Mouse (Mus musculus) stomach, embryonic 15.5 days (tissue): ENCODE data around the gene Vav2. TPM values are rescaled to one million over a fixed set of nuclear protein-coding genes. Genes with fewer than 3 reads are reported as not detected.

Source experiments
- ATAC-seq: fragments of 200-750 bp; cut with Nextera tagmentation; 2 replicates; pipeline ENCODE4 v1.8.0; 2017; ENCODE audit warnings: low read depth, moderate number of reproducible peaks, moderate TSS enrichment; ENCODE audit not compliant: insufficient read depth, low FRiP score
- H3K27ac ChIP-seq: fragments of 300-500 bp; sonication (generic); 2 replicates; pipeline ENCODE4 v1.5.1; 2015; ENCODE audit warnings: mild to moderate bottlenecking, inconsistent platforms
- H3K27me3 ChIP-seq: fragments of 300-500 bp; sonication (generic); replicated peaks from 2 replicates; pipeline ENCODE4 v1.6.1; 2015; ENCODE audit warnings: inconsistent platforms
- H3K36me3 ChIP-seq: fragments of 300-500 bp; sonication (generic); 2 replicates; pipeline ENCODE4 v1.6.1; 2015; ENCODE audit warnings: inconsistent platforms
- H3K4me1 ChIP-seq: fragments of 300-500 bp; sonication (generic); 2 replicates; pipeline ENCODE4 v1.6.1; 2015; ENCODE audit warnings: inconsistent platforms
- H3K4me2 ChIP-seq: fragments of 300-500 bp; sonication (generic); 2 replicates; pipeline ENCODE4 v1.6.1; 2015; ENCODE audit warnings: mild to moderate bottlenecking, inconsistent platforms
- H3K4me3 ChIP-seq: fragments of 300-500 bp; sonication (generic); replicated peaks from 2 replicates; pipeline ENCODE4 v1.5.1; 2015; ENCODE audit warnings: inconsistent platforms
- H3K9ac ChIP-seq: fragments of 300-500 bp; sonication (generic); 2 replicates; pipeline ENCODE4 v1.6.1; 2015; ENCODE audit warnings: inconsistent platforms
- H3K9me3 ChIP-seq: fragments of 300-500 bp; sonication (generic); 2 replicates; pipeline ENCODE4 v1.6.1; 2016; ENCODE audit warnings: inconsistent platforms
- WGBS: fragments of 180-500 bp; shearing (Covaris S2); methylation state at CpG from one replicate; pipeline ENCODE4 v1.1.7; 2015; 5-methylcytosine and 5-hydroxymethylcytosine counted together
- polyA plus RNA-seq: library from polyadenylated mRNA; unstranded; fragments of >200 nt; fragmentation: Nextera tagmentation; extraction: Ambion mirVana; gene quantifications from 2 replicates; pipeline ENCODE4 v1.2.1, GENCODE M21; 2015

Gene Vav2
- polyA plus RNA-seq, 1 experiment from 2014 or later, result 7.0 TPM

DNA sequence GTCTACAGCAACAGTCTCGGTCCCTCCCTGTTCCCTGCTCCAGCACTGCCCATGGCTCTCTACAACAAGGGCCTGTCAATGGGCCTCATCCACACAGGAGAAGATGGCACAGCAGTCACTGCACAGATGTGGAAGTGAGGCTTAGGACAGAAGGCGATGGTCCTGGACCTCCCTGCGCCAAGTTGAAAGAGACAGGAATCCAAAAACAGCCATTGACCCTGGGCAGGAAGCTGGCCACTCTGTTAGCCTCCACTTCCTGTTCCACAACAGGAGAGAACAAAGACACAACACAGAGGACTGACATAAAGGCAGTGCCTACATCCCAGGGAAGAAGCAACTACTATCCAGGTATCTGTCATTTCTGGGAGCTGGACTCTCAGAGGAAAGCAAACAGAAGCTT, 45.6 kb downstream of the Vav2 start:
- no peaks in the 10 kb centered on the region for H3K27me3 ChIP-seq
- H3K9me3 ChIP-seq, result no peaks in the 10 kb centered on the region
- H3K4me1 ChIP-seq, result peaks cover 11% of the 10 kb centered on the region
- 85% methylated on average over 3 of the region's 3 CpGs for WGBS
- no peak overlapping the region for H3K27ac ChIP-seq
- H3K9ac ChIP-seq, result no peak overlapping the region
- H3K4me3 ChIP-seq, result no peak overlapping the region
- no peak overlapping the region for H3K4me2 ChIP-seq
- ATAC-seq, result no peak
- no peaks in the 10 kb centered on the region for H3K36me3 ChIP-seq

DNA sequence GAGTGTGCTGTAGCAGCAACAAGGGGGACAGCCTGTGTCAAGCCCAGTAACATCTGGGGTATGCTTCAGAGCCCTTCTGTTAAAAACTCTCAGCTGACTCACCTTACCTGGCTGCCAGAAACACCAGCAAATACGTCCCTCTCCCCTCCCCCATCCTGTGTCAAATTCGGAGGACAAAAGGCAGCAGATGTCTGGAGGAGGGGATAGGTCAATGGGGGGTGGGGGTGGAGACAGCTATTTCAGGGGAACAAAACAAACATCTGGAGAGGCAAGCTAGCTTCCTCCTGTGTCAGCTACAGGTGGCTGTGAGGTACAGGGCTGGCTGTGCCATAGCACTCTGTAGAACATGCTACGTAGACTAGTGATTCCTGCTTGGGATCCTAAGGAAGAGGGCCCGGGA, 49.0 kb downstream of the Vav2 start:
- Histone ChIP-seq H3K27me3 (no peaks in the 10 kb centered on the region), H3K9me3 (no peaks in the 10 kb centered on the region), H3K4me1 (peaks cover 16% of the 10 kb centered on the region), H3K4me3 (no peak overlapping the region), H3K36me3 (no peaks in the 10 kb centered on the region), H3K27ac (no peak overlapping the region), H3K9ac (no peak overlapping the region), H3K4me2 (no peak overlapping the region)
- ATAC-seq, result no peak
- 29% methylated on average over 4 of the region's 4 CpGs for WGBS

DNA sequence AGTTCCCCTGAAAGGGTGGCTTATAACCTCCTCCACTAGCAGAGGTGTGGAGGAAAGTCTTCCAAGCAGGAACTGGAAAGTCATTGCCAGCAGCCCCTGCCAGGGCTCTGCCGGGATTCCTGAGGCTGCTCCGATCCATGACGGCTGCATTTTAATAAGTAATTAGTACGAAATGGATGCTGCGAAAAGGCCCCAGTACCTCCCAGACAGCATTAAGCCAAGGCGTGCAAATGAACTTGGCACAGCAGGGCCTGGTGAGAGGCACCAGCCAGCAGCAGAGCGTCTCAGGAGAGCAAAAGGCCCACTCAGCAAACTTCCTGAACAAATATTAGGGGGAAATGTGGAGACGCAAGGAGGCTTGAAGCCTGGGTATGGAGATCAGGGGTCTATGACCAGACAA, 49.7 kb downstream of the Vav2 start:
- H3K36me3 ChIP-seq, result no peaks in the 10 kb centered on the region
- H3K4me2 ChIP-seq, result no peak overlapping the region
- H3K9me3 ChIP-seq, result no peaks in the 10 kb centered on the region
- no peak overlapping the region for H3K9ac ChIP-seq
- H3K27me3 ChIP-seq, result no peaks in the 10 kb centered on the region
- peaks cover 18% of the 10 kb centered on the region for H3K4me1 ChIP-seq
- H3K27ac ChIP-seq, result no peak overlapping the region
- 70% methylated on average over 8 of the region's 8 CpGs for WGBS
- no peak for ATAC-seq
- H3K4me3 ChIP-seq, result no peak overlapping the region

DNA sequence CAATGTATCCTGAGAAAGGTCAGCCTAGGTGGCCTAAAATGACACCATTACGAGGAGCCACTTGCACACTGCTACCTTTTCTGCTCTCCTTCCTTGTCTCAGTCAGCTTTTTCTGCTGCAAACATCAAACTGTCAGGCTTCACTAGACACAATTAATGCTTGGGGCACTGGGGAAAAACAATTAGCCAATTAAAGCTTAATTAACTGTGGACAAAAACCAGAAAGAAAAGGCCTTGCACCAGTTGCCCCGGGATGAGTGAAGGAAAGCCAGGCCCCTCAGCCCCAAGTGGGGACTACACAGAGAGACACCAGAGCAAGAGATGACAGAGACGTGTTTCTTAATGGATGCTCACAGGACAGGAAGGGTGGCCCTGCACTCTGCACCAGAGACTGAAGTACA, 51.7 kb downstream of the Vav2 start:
- WGBS, result 42% methylated on average over 3 of the region's 3 CpGs
- no peak overlapping the region for H3K4me3 ChIP-seq
- no peak overlapping the region for H3K27ac ChIP-seq
- no peak for ATAC-seq
- no peaks in the 10 kb centered on the region for H3K36me3 ChIP-seq
- H3K27me3 ChIP-seq, result no peaks in the 10 kb centered on the region
- no peak overlapping the region for H3K9ac ChIP-seq
- H3K4me1 ChIP-seq, result peaks cover 18% of the 10 kb centered on the region; the same call in 1 of the 2 replicates
- H3K4me2 ChIP-seq, result no peak overlapping the region
- H3K9me3 ChIP-seq, result no peaks in the 10 kb centered on the region

DNA sequence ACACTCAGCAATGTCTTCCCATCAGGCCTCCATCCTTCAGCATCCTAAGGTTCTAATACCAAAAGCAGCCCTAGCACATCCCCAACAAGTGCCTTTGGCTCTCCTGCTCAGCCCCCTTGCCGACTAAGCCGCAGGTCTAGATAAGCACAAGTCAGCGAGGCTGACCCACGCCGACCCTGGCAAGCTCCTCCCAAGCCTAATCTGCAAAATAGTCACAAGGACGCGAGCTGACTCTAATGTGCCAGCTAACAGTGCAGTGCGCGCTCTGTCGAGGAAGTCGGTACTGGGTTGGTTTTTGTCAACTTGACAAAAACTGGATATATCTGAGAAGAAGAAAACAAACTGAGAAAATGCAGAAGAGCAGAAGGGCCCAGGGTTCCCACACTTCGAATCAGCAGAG, 53.5 kb downstream of the Vav2 start:
- Histone ChIP-seq H3K27me3 (no peaks in the 10 kb centered on the region), H3K4me3 (no peak overlapping the region), H3K27ac (no peak overlapping the region), H3K9ac (no peak overlapping the region), H3K9me3 (no peaks in the 10 kb centered on the region), H3K4me1 (peaks cover 12% of the 10 kb centered on the region; the same call in 1 of the 2 replicates), H3K36me3 (no peaks in the 10 kb centered on the region), H3K4me2 (no peak overlapping the region)
- ATAC-seq, result no peak
- WGBS, result 23% methylated on average over 12 of the region's 12 CpGs

DNA sequence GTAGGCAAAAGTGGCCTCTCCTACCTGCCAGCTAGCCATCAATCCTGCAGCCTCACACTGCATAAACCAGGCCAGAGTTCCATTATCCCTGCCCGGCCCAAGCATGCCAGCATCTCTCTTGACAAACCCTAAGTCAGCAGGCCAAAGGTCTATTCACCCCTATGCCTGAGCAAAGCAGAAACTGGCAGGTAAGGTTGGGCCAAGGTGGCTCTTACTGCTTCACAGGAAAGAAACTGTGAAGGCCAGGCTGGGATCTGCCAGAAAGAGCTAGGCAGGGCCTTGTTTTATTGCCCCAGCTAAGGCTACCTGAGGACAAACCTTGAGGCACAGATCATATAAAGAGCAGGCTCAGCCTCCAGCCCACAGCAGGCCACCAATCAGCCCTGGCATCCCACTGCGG, 55.4 kb downstream of the Vav2 start:
- no peaks in the 10 kb centered on the region for H3K27me3 ChIP-seq
- WGBS, result 79% methylated on average over 2 of the region's 2 CpGs
- H3K9me3 ChIP-seq, result no peaks in the 10 kb centered on the region
- no peaks in the 10 kb centered on the region for H3K36me3 ChIP-seq
- H3K4me1 ChIP-seq, result peaks cover 7% of the 10 kb centered on the region; the same call in 1 of the 2 replicates
- no peak for ATAC-seq
- no peak overlapping the region for H3K4me3 ChIP-seq
- no peak overlapping the region for H3K27ac ChIP-seq
- H3K4me2 ChIP-seq, result no peak overlapping the region
- H3K9ac ChIP-seq, result no peak overlapping the region

DNA sequence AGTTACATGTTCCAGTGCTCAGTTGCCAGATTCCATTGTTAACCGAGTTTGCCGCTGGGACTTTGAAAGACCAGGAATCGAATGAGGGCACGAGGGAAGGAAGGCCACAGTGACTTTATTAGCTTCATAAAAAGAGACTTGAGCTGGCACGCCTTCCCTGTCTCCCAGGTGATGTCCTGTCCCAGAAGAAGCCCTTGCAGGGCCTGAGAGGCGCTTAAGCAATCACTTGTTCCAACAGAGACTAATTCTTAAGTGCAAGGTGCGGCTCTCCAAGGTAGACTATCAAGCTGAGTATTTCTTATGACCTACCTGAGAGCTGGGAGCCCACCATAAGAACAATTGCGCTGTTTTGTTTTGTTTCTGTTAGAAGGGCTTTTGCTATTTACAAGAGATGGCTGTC, 57.9 kb downstream of the Vav2 start:
- Histone ChIP-seq H3K36me3 (no peaks in the 10 kb centered on the region), H3K27me3 (no peaks in the 10 kb centered on the region), H3K4me3 (no peak overlapping the region), H3K27ac (no peak overlapping the region), H3K4me2 (no peak overlapping the region), H3K4me1 (0 out of 2 replicates have a peak, but pooled peaks cover 7% of the 10 kb centered on the region), H3K9ac (no peak overlapping the region), H3K9me3 (no peaks in the 10 kb centered on the region)
- ATAC-seq, result no peak
- WGBS, result 80% methylated on average over 8 of the region's 8 CpGs

DNA sequence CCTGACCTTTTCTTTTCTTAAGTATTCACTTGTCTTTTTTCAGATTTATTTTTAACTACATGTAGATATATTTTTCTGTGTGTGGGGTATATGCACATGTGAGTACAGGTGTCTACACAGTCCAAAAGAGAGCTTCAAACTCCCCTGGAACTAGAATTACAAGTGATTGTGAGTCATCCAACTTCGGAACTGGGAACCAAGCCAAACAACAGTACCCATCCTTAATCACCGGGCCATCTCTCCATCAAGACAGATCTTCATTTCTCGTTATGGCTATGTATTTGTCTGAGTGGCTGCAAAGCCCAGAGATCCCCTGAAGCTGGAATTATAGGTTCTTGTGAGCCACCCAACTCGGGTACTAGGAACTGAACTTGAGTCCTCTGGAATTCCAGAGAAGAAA, 61.5 kb downstream of the Vav2 start:
- no peak for ATAC-seq
- Histone ChIP-seq H3K4me2 (no peak overlapping the region), H3K36me3 (no peaks in the 10 kb centered on the region), H3K27me3 (no peaks in the 10 kb centered on the region), H3K27ac (no peak overlapping the region), H3K4me3 (no peak overlapping the region), H3K9me3 (no peaks in the 10 kb centered on the region), H3K4me1 (no peaks in the 10 kb centered on the region), H3K9ac (no peak overlapping the region)
- 73% methylated on average over 4 of the region's 4 CpGs for WGBS

DNA sequence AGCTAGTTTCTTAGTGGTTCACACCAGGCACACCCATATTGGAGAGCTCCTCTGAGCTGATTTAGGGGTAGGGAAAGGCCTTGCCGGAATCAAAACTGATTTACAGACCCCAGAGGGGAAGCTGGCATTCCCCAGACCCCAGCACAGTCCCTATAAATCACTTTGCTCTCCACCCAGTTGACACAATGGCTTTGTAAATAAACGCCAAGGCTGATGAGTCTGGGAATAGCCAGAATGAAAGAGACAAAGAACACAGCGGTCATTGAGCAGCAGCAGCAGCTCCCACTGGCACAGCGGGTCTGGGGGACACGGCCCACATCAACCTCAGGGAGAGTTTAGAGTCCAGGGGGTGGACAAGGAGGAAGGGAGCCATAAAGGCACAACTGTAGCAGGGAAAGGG, 65.0 kb downstream of the Vav2 start:
- Histone ChIP-seq H3K36me3 (no peaks in the 10 kb centered on the region), H3K4me3 (no peak overlapping the region), H3K27ac (no peak overlapping the region), H3K4me2 (no peak overlapping the region), H3K4me1 (0 out of 2 replicates have a peak, but pooled peaks cover 3% of the 10 kb centered on the region), H3K9me3 (no peaks in the 10 kb centered on the region), H3K27me3 (no peaks in the 10 kb centered on the region), H3K9ac (no peak overlapping the region)
- 35% methylated on average over 5 of the region's 5 CpGs for WGBS
- ATAC-seq, result no peak

DNA sequence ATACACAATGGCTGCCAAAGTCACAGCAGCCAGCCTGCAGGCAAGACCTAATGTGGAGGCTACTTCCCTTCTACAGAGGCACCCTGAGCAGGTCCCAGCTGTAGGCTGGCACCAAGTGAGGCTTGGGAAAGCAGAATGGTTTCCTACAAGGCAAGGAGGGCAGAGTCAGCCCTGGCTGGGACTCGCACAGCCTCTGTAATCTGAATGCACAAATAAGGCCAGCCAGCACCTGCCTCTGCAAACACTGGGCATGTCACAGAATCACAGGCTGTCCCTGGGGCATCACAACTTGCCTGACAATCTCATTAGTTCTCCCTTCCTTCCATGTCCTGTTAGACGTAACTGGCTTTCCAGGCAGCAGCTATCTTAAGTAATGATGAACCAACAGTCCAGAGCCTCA, 68.4 kb downstream of the Vav2 start:
- H3K4me1 ChIP-seq, result 0 out of 2 replicates have a peak, but pooled peaks cover 3% of the 10 kb centered on the region
- H3K4me3 ChIP-seq, result no peak overlapping the region
- H3K36me3 ChIP-seq, result no peaks in the 10 kb centered on the region
- no peaks in the 10 kb centered on the region for H3K27me3 ChIP-seq
- no peak overlapping the region for H3K4me2 ChIP-seq
- no peak overlapping the region for H3K27ac ChIP-seq
- no peaks in the 10 kb centered on the region for H3K9me3 ChIP-seq
- H3K9ac ChIP-seq, result no peak overlapping the region
- ATAC-seq, result no peak; the same call in 1 of the 2 replicates
- 62% methylated on average over 2 of the region's 2 CpGs for WGBS

DNA sequence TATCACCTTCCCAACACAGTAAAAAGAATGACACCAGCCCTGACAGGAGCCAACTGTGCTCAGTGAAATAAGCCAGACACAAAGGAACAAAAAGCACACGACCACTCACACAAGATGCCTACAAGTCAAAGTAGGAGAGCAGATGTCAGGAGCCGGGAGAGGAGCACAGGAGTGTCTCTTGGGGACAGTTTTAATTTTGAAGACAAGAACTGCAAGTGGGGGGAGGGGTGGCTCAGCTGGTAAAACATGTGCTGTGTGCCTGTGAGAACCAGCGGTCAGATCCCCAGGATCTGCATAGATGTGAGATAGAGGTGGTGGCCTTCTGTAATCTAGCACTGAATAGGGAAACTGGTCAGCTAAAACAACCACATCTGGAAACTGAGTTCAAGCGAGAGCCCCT, 71.1 kb downstream of the Vav2 start:
- Histone ChIP-seq H3K4me1 (0 out of 2 replicates have a peak, but pooled peaks cover 3% of the 10 kb centered on the region), H3K9ac (no peak overlapping the region), H3K9me3 (no peaks in the 10 kb centered on the region), H3K27ac (no peak overlapping the region), H3K36me3 (peaks cover 6% of the 10 kb centered on the region; the same call in 1 of the 2 replicates), H3K4me3 (no peak overlapping the region), H3K4me2 (no peak overlapping the region), H3K27me3 (no peaks in the 10 kb centered on the region)
- 49% methylated on average over 4 of the region's 4 CpGs for WGBS
- ATAC-seq, result no peak

DNA sequence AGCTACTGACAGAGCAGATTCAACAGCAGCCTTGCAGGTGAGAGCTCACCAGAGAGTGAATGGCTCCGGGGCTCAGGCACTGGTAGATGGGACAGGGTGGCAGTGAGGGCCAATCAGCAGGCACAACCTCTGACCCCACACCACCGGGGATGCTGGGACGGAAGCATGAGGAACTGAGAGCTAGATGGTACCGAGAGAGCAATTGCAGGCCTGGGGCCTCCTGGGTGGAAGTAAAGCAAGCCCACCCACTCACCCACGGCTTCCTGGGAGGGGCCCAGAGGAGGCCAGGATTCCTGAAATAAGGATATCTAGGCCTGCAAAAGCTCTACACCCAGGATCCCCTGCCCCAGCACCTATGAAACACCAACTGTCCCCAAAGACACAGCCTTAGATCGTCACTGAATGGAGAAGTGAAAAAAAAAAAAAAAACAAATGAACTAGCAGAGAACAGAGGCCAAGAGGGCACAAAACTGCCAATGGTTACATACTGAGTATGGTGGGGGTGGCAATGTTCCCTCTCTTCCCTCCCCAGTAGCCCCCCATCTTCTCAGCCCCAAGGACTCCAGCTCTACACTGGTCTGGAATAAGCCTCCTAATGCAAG, 72.1 kb downstream of the Vav2 start:
- 0 out of 2 replicates have a peak, but pooled peaks cover 3% of the 10 kb centered on the region for H3K4me1 ChIP-seq
- no peak overlapping the region for H3K4me3 ChIP-seq
- no peaks in the 10 kb centered on the region for H3K27me3 ChIP-seq
- no peak overlapping the region for H3K27ac ChIP-seq
- no peak for ATAC-seq
- WGBS, result 71% methylated on average over 6 of the region's 6 CpGs
- no peaks in the 10 kb centered on the region for H3K9me3 ChIP-seq
- no peak overlapping the region for H3K9ac ChIP-seq
- H3K36me3 ChIP-seq, result peaks cover 6% of the 10 kb centered on the region; the same call in 1 of the 2 replicates
- H3K4me2 ChIP-seq, result no peak overlapping the region

DNA sequence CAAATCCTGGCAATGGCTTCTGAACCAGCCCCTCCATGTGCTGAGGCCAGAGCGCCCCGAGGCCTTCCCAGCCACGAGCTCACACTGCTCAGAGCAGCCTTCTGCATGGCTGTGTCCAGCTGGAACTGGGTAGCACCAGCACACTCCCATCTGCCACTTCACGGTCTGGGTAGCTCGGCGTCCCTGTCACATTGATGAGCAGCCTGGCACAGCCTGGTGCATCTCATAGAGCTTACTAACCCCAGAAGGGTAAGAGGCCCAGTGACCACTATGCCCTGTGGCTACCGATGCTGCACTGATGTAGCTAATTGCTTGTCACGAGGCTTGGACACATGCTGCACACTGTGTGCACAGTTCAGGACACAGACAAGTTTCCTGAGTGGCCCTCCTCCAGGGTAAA, 74.1 kb downstream of the Vav2 start:
- Histone ChIP-seq H3K9ac (no peak overlapping the region), H3K4me1 (no peaks in the 10 kb centered on the region), H3K27me3 (no peaks in the 10 kb centered on the region), H3K27ac (no peak overlapping the region), H3K36me3 (peaks cover 6% of the 10 kb centered on the region; the same call in 1 of the 2 replicates), H3K4me3 (no peak overlapping the region), H3K9me3 (no peaks in the 10 kb centered on the region), H3K4me2 (no peak overlapping the region)
- no peak for ATAC-seq
- 85% methylated on average over 8 of the region's 8 CpGs for WGBS
